Mouse (Mus musculus) liver, embryonic 14.5 days (tissue): ENCODE data around the gene Chchd3.

Experiments used
- CTCF ChIP-seq: IDR thresholded peaks from 2 replicates; pipeline ENCODE4 v1.5.1; 2016; ENCODE audit warnings: antibody characterized with exemption, low read depth, control low read depth
- EP300 ChIP-seq: IDR thresholded peaks from 2 replicates; pipeline ENCODE4 v1.6.1; 2016; ENCODE audit warnings: antibody characterized with exemption, low read depth

GRCm38 (mm10) chr6:32894100-32894499 is 166.0 kb downstream of the Chchd3 start:
- TF ChIP-seq EP300: no peak
- no peak for TF ChIP-seq CTCF
